Mouse (Mus musculus) liver, postnatal 0 days (tissue): ENCODE results near the gene Nrtn.

Source experiments
- CTCF ChIP-seq: sonication (generic); IDR thresholded peaks from 2 replicates; pipeline ENCODE4 v1.5.1; 2016; ENCODE audit warnings: antibody characterized with exemption, low read depth
- EP300 ChIP-seq: IDR thresholded peaks from 2 replicates; pipeline ENCODE4 v1.6.1; 2016; ENCODE audit warnings: antibody characterized with exemption, low read depth, mild to moderate bottlenecking

- TF ChIP-seq CTCF (no peak), EP300 (no peak)
Observed at GRCm38 (mm10) chr17:56766631-56767405, 9.5 kb upstream of the Nrtn start.
